Mouse (Mus musculus) left cerebral cortex, postnatal 10 days (tissue): ENCODE measurements around the gene Cactin. TPM values are rescaled to one million over a fixed set of nuclear protein-coding genes. Genes with fewer than 3 reads are reported as not detected.

ENCODE experiments used
- DNase-seq, 2 experiments: peaks; one replicate each; pipeline ENCODE4 v3.0.0; 2021 to 2022; ENCODE audit warnings: low spot score in 2 of 2, mixed read lengths in 1 of 2; ENCODE audit errors: extremely low spot score in 1 of 2
- intact Hi-C: fragments of 180-260 bp; cut with DNase I; formaldehyde crosslinking; loops from one replicate; pipeline ENCODE4 v1.15.1; 2025
- total RNA-seq, 2 experiments: library from RNA; stranded (reverse); gene quantifications; 2 replicates each; pipeline ENCODE4 v1.2.3; 2021

The Cactin gene
- total RNA-seq, 2 experiments from 2014 or later = 26.4 to 26.7 TPM

DNA sequence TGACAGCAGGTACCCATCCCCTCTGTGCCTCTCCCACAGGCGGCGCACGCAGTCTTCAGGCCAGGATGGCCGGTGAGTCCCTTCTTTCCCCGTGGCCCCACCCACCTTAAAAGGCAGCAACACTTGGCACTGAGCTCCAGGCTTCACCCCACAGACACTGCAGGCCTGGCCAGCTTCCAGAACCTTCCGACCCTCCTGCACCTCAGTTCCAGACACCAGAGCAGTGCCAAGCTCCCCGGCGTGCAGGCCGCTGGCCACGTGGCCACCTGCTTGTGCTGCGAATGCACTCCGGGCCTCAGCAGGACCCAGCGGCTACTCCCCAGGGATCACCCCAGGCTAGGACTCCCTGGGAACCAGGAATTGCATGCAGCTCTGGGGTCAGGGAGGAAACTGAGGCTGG, 7.3 kb upstream of the Cactin start:
- intact Hi-C loops = no loop called here
- DNase-seq = no peak

- intact Hi-C loops = no loop called here
- DNase-seq = no peak
Observed at GRCm38 (mm10) chr10:81314201-81314600, 6.7 kb upstream of the Cactin start.

DNA sequence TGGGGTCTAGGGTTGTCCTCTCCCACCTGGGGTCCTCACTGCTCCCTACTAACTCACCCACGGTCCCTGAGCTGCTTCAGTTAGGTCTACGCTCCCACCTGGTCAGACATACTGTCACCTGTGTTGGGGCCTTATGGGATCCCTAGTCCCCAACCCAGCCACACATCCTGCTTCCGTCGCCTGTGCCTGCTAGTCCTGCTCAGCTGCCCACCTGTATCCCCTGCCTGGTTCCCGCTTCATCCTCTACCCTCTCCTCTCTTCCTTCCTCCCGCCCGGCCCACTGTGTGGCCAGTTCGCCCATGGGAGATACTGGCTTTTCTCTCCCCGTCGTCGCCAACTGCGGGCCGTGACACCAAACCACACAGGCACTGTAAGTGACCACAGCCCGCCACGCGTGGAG, 5.3 kb upstream of the Cactin start:
- DNase-seq = no peak
- intact Hi-C loops = no loop called here

- no peak for DNase-seq
- intact Hi-C loops = no loop called here
Observed at GRCm38 (mm10) chr10:81316338-81317060, 4.4 kb upstream of the Cactin start.

- peak in 1 of 2 experiments; percentile 75 for DNase-seq
Observed at GRCm38 (mm10) chr10:81317273-81317672, 3.6 kb upstream of the Cactin start.

GRCm38 (mm10) chr10:81318589-81319329, 2.1 kb upstream of the Cactin start:
- intact Hi-C loops = no loop called here
- DNase-seq = peak in 1 of 2 experiments; percentile 78

More at GRCm38 (mm10) chr10:81317273-81317672, 3.6 kb upstream of the Cactin start:
- intact Hi-C loops = no loop called here

- DNase-seq = peak in 1 of 2 experiments; percentile 61
- intact Hi-C loops = no loop called here
Observed at GRCm38 (mm10) chr10:81319330-81319699, 1.6 kb upstream of the Cactin start.

- intact Hi-C loops = loop anchor here (5.0 kb wide), 1 partner anchor 33 kb away; no protein-coding TSS in a partner anchor
- DNase-seq = peak in 1 of 2 experiments; percentile 99
Observed at GRCm38 (mm10) chr10:81319741-81320549, 958 bp upstream of the Cactin start.

DNA sequence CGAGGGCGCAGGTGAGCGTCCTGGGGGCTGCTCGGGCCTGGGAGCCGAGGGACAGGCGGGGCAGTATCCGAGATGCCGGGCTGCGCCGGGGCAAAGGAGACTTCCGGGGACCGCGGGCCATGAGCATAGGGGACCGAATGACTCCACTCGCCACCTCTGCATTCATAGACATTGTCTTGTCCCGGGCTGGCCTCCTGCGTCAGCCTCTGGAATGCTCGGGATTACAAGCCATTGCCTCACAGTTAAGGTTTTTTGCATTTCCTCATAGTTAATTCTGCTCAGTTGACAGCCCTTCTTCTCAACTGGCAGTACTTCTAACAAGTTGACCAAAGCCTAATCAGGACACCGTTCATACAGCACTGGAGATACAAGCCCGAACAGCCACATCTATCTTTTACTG, 533 bp downstream of the Cactin start:
- intact Hi-C loops = loop anchor here (5.0 kb wide), 1 partner anchor 34 kb away; no protein-coding TSS in a partner anchor
- DNase-seq = no peak

DNA sequence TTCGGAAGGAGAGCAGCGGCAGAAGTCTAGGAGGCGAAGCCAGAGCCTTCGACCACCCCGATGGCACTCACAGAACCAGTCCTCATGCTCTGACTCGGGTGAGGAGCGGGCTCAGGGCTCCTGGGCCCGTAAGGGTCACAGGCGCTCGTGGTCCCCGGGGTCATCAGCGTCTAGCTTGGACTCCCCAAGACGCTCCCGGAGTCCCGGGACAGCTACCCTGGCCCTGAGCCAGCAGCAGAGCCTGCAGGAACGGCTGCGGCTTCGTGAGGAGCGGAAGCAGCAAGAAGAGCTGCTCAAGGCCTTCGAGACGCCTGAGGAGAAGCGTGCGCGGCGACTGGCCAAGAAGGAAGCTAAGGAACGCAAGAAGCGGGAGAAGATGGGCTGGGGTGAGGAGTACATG, 1.5 kb downstream of the Cactin start:
- DNase-seq = peak in 1 of 2 experiments; percentile 72
- intact Hi-C loops = loop anchor here (5.0 kb wide), 1 partner anchor 35 kb away; no protein-coding TSS in a partner anchor

GRCm38 (mm10) chr10:81323141-81323775, 2.4 kb downstream of the Cactin start:
- intact Hi-C loops = loop anchor here (5.0 kb wide), 1 partner anchor 36 kb away; no protein-coding TSS in a partner anchor
- no peak for DNase-seq

- intact Hi-C loops = loop anchor here (5.0 kb wide), 1 partner anchor 37 kb away; no protein-coding TSS in a partner anchor
- DNase-seq = no peak
Observed at GRCm38 (mm10) chr10:81323791-81324530, 3.1 kb downstream of the Cactin start.

DNA sequence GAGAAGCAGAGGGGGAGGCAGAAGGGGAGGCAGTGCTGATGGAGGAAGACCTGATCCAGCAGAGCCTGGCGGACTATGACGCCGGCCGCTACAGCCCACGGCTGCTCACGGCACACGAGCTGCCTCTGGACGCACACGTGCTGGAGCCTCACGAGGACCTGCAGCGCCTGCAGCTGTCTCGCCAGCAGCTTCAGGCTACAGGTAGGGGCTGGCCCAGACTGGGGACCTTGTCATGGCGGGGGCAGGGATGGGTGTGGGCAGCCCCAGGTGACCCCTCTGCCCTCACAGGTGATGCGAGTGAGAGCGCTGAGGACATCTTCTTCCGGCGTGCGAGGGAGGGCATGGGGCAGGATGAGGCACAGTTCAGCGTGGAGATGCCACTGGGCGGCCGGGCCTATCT, 4.3 kb downstream of the Cactin start:
- intact Hi-C loops = no loop called here
- DNase-seq = no peak

GRCm38 (mm10) chr10:81325781-81326180, 4.9 kb downstream of the Cactin start:
- no peak for DNase-seq
- intact Hi-C loops = no loop called here

GRCm38 (mm10) chr10:81326858-81327257, 6.0 kb downstream of the Cactin start:
- intact Hi-C loops = no loop called here
- DNase-seq = peak in 1 of 2 experiments; percentile 91

- no peak for DNase-seq
- intact Hi-C loops = no loop called here
Observed at GRCm38 (mm10) chr10:81327959-81328358, 7.1 kb downstream of the Cactin start.

DNA sequence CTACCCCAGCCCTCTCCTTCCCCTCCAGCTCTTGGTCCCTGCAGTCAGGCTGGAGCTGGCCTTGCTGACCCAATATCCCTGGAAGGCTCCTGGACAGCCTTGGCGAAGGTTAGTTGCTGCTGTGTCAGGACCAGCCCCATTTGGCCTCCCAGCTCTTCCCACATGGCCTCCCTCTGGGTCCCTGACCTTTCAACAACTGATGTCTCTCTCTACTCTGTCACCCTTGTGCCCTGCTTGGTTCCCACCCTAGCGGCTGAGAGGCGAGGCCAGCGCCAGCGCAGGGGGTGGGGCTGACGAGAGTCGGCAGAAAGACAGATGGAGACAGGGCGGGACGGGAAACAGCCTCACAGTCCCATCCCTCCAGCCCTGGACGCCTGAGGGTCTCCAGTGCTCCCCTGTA, 7.5 kb downstream of the Cactin start, which contains the start of gene Tbxa2r:
Tbxa2r (plus strand) TSS at position 346 of the 400 bp plus-strand sequence.
- intact Hi-C loops = no loop called here

More for the DNA sequence above, 7.5 kb downstream of the Cactin start, which contains the start of gene Tbxa2r:
- DNase-seq = peak in 1 of 2 experiments; percentile 81
